Mouse (Mus musculus) embryonic fibroblast, embryonic 13.5 days (primary cell): ENCODE measurements at regions not wholly inside any gene's neighbourhood (a gene's known extent, or its start where the extent isn't known, plus 50 kb on each side); places are given as distances from the start of the nearest gene placed in this dataset.

ENCODE experiments used
- CTCF ChIP-seq: IDR thresholded peaks from 2 replicates; pipeline ENCODE4 v1.5.1; 2011; ENCODE audit warnings: mild to moderate bottlenecking, control low read depth, low read length, moderate library complexity, borderline replicate concordance; ENCODE audit not compliant: insufficient read depth
- POLR2A ChIP-seq: IDR thresholded peaks from 2 replicates; pipeline ENCODE4 v1.6.1; 2011; ENCODE audit warnings: low read depth, mild to moderate bottlenecking, control low read depth, low read length, moderate library complexity

GRCm38 (mm10) chr15:96791306-96791705, 91.8 kb upstream of the Slc38a2 start:
- no peak for TF ChIP-seq CTCF
- no peak for TF ChIP-seq POLR2A
